Mouse (Mus musculus): ENCODE results near the gene Tex261.

DNA sequence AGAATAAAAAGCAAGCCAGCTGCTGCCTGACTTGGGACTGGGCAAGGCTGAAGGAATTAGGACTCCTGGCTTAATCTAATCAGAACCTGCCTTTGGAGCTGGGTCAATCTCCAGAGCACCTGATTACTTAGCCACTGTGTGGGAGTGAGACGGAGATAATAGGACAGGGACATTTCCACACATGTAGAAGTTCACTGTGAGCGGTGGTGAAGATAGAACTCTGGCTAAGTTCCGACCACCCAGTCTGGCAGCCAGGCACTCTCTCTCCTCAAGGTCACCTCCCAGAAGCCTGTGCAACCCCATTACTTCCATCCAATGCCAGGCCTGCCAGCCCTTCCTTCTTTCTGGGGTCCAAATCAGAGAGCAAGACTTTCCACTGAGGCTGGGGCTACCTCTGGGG is 8.6 kb downstream of the Tex261 start:
- no peak for TF ChIP-seq POLR2A (IDR thresholded peaks at IDR 0.05; ENCODE audit: extremely low read depth, insufficient read depth, low read length)
- TF ChIP-seq CTCF (IDR thresholded peaks at IDR 0.05; ENCODE audit: low read depth, low read length), result no peak

Measured in liver, adult 2 months (tissue).